Mouse (Mus musculus) stomach, postnatal 0 days (tissue): ENCODE measurements around the gene Cacna2d3.

Source experiments
- CTCF ChIP-seq: IDR thresholded peaks from 2 replicates; pipeline ENCODE4 v1.5.1; 2016; ENCODE audit warnings: antibody characterized with exemption, low read depth, mild to moderate bottlenecking, moderate library complexity
- EP300 ChIP-seq: optimal IDR thresholded peaks from 2 replicates; pipeline ENCODE3; 2016; ENCODE audit warnings: antibody characterized with exemption

GRCm38 (mm10) chr14:29204967-29205268 is 516.7 kb downstream of the Cacna2d3 start:
- TF ChIP-seq CTCF: no peak
- TF ChIP-seq EP300: no peak
